Mouse (Mus musculus): Measurements from ENCODE around the gene Cdk4. TPM values are rescaled to one million over a fixed set of nuclear protein-coding genes. Genes with fewer than 3 reads are reported as not detected.

Gene Cdk4
- polyA plus RNA-seq, 1 experiment from 2014 or later, result 2,431 TPM

GRCm38 (mm10) chr10:127092742-127093141 is 29.4 kb downstream of the Cdk4 start:
- Histone ChIP-seq H3K4me2 (no peak overlapping the region), H3K27me3 (peaks cover 60% of the 10 kb centered on the region), H3K9ac (no peak overlapping the region), H3K4me1 (peaks cover 19% of the 10 kb centered on the region), H3K27ac (no peak overlapping the region), H3K36me3 (replicated peaks) (peaks cover 31% of the 10 kb centered on the region), H3K9me3 (no peaks in the 10 kb centered on the region), H3K4me3 (replicated peaks) (no peak overlapping the region)
- ATAC-seq (ENCODE audit: low FRiP score), result no peak
- WGBS, result 57% methylated on average over 4 of the region's 4 CpGs

GRCm38 (mm10) chr10:127094382-127094802 is 31.1 kb downstream of the Cdk4 start:
- peaks cover 46% of the 10 kb centered on the region for H3K36me3 ChIP-seq (replicated peaks)
- 51% methylated on average over 7 of the region's 7 CpGs for WGBS
- no peak overlapping the region for H3K4me3 ChIP-seq (replicated peaks)
- no peak overlapping the region for H3K27ac ChIP-seq
- peaks cover 45% of the 10 kb centered on the region for H3K27me3 ChIP-seq
- H3K4me2 ChIP-seq, result no peak overlapping the region
- no peak overlapping the region for H3K9ac ChIP-seq
- ATAC-seq (ENCODE audit: low FRiP score), result no peak
- no peaks in the 10 kb centered on the region for H3K9me3 ChIP-seq
- peaks cover 19% of the 10 kb centered on the region for H3K4me1 ChIP-seq

DNA sequence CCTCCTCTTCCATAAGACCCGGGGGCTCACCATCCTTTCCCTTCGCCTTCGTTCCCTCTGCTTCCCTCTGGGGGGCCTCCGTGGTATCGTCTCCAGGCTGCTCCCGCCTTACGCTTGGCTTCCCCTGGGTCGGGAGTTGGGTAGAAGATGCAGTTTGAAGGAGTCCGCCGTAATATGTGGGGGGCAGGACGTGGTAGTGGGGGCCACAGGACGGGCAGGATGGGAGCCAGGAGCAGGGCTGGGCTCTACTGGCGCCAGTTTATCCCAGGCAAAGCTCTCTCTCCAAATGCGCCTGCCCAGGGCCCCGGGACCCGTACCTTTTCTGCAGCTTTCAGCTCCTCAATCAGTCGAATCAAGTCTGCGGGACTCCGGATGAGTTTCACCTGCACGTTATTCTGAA is 35.2 kb downstream of the Cdk4 start:
- 82% methylated on average over 20 of the region's 20 CpGs for WGBS
- Histone ChIP-seq H3K36me3 (replicated peaks) (peaks cover 57% of the 10 kb centered on the region), H3K9ac (no peak overlapping the region), H3K27ac (no peak overlapping the region), H3K27me3 (peaks cover 4% of the 10 kb centered on the region; the same call in 1 of the 2 replicates), H3K9me3 (no peaks in the 10 kb centered on the region), H3K4me1 (peaks cover 4% of the 10 kb centered on the region; the same call in 1 of the 2 replicates), H3K4me3 (replicated peaks) (no peak overlapping the region), H3K4me2 (no peak overlapping the region)
- no peak for ATAC-seq (ENCODE audit: low FRiP score)

DNA sequence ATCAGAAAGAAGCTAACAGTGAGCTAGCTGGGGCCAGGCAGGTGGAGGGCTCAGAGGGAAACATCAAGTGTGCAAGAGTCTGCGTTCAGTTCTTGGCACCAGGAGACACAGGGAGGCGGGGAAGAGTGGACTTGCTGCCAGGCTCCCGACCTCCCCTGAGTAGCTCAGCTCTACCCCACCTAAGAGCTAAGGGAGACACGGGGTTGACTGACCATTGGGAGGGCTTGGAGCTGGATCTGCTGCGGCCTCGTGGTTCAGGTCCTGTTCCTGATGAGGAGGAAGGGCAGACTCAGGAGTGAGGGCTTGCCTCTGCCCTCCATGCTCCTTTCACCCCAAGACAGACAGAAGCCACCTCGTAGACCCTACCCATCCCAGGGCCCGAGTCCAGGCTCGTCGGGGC is 35.9 kb downstream of the Cdk4 start:
- no peak overlapping the region for H3K9ac ChIP-seq
- H3K27me3 ChIP-seq, result no peaks in the 10 kb centered on the region
- H3K4me2 ChIP-seq, result no peak overlapping the region
- H3K4me1 ChIP-seq, result peaks cover 4% of the 10 kb centered on the region; the same call in 1 of the 2 replicates
- no peak overlapping the region for H3K27ac ChIP-seq
- peaks cover 57% of the 10 kb centered on the region for H3K36me3 ChIP-seq (replicated peaks)
- no peak overlapping the region for H3K4me3 ChIP-seq (replicated peaks)
- 90% methylated on average over 10 of the region's 10 CpGs for WGBS
- ATAC-seq (ENCODE audit: low FRiP score), result no peak
- H3K9me3 ChIP-seq, result no peaks in the 10 kb centered on the region

DNA sequence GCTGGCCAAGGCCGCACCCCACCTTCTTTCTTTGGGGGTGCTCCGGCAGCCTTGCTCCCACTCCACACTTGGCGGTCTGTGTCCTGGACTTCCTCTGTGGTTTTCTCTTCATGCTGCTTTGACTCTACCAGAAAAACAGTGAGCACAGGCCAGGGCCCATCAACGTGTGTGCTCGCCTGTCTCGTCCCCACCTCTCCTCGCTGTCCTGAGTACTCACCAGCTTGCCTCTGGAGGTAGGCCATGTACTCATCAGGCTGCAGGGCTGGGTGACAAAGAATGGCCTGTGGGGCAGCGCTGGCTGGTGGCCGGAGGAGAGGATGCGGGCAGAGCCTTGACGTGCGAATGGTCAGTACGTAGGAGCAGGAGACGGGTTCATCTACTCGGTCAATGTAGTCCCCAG is 36.5 kb downstream of the Cdk4 start:
- 95% methylated on average over 15 of the region's 15 CpGs for WGBS
- H3K9ac ChIP-seq, result no peak overlapping the region

DNA sequence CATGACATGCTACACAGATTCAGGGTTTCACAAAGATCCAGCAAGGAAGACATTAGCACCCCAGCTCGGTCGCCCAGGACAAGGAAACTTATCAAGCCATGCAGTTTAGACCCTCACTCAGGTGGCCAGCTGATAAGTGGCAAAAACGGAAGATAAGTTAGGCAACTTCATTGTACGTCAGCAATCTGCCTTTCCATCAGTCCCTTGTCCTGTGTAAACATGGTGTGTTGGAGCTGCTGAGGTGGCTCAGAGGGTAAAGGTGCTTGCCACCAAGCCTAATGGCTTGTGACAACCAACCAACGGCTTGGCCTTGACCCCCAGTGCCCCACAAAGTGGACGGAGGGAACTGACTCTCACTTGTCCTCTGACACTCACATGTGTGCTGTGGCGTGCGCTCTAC is 37.1 kb downstream of the Cdk4 start:
- Histone ChIP-seq H3K4me1 (no peaks in the 10 kb centered on the region), H3K27ac (no peak overlapping the region), H3K4me3 (replicated peaks) (no peak overlapping the region), H3K27me3 (no peaks in the 10 kb centered on the region), H3K9ac (no peak overlapping the region), H3K9me3 (no peaks in the 10 kb centered on the region), H3K4me2 (no peak overlapping the region), H3K36me3 (replicated peaks) (peaks cover 55% of the 10 kb centered on the region)
- no peak for ATAC-seq (ENCODE audit: low FRiP score)
- 90% methylated on average over 8 of the region's 8 CpGs for WGBS

More for the DNA sequence above, 36.5 kb downstream of the Cdk4 start:
- no peaks in the 10 kb centered on the region for H3K4me1 ChIP-seq
- H3K27ac ChIP-seq, result no peak overlapping the region
- H3K4me3 ChIP-seq (replicated peaks), result no peak overlapping the region
- H3K27me3 ChIP-seq, result no peaks in the 10 kb centered on the region
- H3K4me2 ChIP-seq, result no peak overlapping the region
- peaks cover 58% of the 10 kb centered on the region for H3K36me3 ChIP-seq (replicated peaks)
- H3K9me3 ChIP-seq, result no peaks in the 10 kb centered on the region
- no peak for ATAC-seq (ENCODE audit: low FRiP score)

DNA sequence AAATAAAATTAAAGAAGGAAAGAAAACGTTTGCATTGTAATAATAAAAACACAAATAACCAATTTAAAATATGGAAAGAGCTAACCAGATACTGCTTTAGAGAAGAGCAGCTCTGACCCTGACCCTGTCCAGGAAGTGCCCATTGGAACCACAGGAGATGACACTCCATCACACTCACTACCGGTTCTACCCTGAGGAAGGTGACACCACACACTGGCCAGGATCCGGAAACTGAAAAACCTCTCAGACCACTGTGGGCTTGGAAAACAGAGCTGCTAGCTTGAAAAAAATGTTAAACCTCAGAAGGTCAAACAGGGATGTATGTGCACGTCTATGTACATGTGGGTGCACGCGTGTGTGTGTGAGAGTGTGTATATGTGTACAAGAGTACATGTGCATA is 37.8 kb downstream of the Cdk4 start:
- Histone ChIP-seq H3K36me3 (replicated peaks) (peaks cover 50% of the 10 kb centered on the region), H3K27ac (no peak overlapping the region), H3K9ac (no peak overlapping the region), H3K4me2 (no peak overlapping the region), H3K9me3 (no peaks in the 10 kb centered on the region), H3K27me3 (no peaks in the 10 kb centered on the region), H3K4me1 (no peaks in the 10 kb centered on the region), H3K4me3 (replicated peaks) (no peak overlapping the region)
- 87% methylated on average over 6 of the region's 6 CpGs for WGBS
- ATAC-seq (ENCODE audit: low FRiP score), result no peak

GRCm38 (mm10) chr10:127103631-127104030 is 40.3 kb downstream of the Cdk4 start:
- H3K4me3 ChIP-seq (replicated peaks), result no peak overlapping the region
- peaks cover 40% of the 10 kb centered on the region for H3K36me3 ChIP-seq (replicated peaks)
- H3K27me3 ChIP-seq, result no peaks in the 10 kb centered on the region
- no peak overlapping the region for H3K9ac ChIP-seq
- ATAC-seq (ENCODE audit: low FRiP score), result no peak
- H3K4me1 ChIP-seq, result no peaks in the 10 kb centered on the region
- H3K27ac ChIP-seq, result no peak overlapping the region
- WGBS, result 86% methylated on average over 7 of the region's 7 CpGs
- H3K9me3 ChIP-seq, result no peaks in the 10 kb centered on the region
- no peak overlapping the region for H3K4me2 ChIP-seq

GRCm38 (mm10) chr10:127107563-127108261 is 44.4 kb downstream of the Cdk4 start:
- no peak for ATAC-seq (ENCODE audit: low FRiP score)
- H3K27me3 ChIP-seq, result no peaks in the 10 kb centered on the region
- H3K27ac ChIP-seq, result no peak overlapping the region
- H3K4me1 ChIP-seq, result no peaks in the 10 kb centered on the region
- no peaks in the 10 kb centered on the region for H3K9me3 ChIP-seq
- no peak overlapping the region for H3K4me2 ChIP-seq
- H3K4me3 ChIP-seq (replicated peaks), result no peak overlapping the region
- peaks cover 21% of the 10 kb centered on the region for H3K36me3 ChIP-seq (replicated peaks)
- no peak overlapping the region for H3K9ac ChIP-seq
- WGBS, result 90% methylated on average over 16 of the region's 16 CpGs

DNA sequence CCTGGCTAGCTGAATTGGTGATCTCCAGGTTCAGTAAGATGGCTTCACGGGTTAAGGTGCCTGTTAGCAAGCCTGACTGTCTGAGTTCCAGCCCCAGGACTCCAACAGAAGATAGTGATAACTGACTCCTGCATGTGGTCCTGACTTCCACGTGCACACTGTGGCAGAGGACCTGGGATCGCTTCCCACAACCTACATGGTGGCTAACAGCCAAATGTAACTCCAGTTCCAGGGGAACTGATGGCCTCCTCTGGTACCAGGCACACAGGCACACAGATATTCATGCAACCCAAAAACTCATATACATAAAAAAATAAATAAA is 44.9 kb downstream of the Cdk4 start:
- Histone ChIP-seq H3K27me3 (no peaks in the 10 kb centered on the region), H3K9me3 (no peaks in the 10 kb centered on the region), H3K4me2 (no peak overlapping the region), H3K36me3 (replicated peaks) (peaks cover 26% of the 10 kb centered on the region), H3K4me1 (no peaks in the 10 kb centered on the region), H3K9ac (no peak overlapping the region), H3K27ac (no peak overlapping the region), H3K4me3 (replicated peaks) (no peak overlapping the region)
- 81% methylated on average over 3 of the region's 3 CpGs for WGBS
- ATAC-seq (ENCODE audit: low FRiP score), result no peak

DNA sequence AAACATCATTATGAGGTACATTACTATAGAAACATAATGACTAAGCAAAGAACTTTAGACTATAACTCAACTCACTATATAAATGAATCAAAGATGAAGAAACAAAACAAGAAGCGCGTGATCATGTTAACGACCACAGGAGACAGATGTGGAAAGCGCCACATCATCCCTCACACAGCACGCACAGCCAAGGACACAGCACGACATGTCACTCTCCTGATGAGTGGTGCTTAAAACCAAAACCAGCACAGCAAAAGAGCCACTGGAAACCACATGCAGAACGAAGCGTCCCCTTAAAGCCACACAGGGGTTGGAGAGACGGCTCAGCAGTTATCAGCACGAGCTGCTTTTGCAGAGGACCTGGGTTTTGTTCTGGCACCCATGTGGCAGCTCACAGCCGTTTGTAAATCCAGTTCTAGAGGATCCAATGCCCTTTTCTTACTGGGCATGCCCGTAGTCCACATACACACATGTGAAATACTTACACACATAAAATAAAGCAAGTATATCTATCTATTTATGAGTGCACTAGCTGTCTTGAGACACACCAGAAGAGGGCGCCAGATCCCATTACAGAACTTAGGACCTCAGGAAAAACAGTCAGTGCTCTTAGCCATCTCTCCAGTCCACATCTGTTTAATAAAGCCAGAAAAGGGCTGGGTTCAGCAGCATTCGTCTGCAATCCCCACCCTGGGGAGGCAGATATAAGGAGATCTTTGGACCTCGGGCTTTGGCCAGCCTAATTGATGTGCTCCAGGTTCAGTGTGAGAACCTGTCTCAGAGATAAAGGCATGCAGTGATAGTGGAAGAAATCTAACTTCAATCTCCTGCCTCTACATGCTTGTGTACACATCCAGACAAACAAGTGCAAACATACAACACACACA is 47.9 kb downstream of the Cdk4 start:
- Histone ChIP-seq H3K27me3 (no peaks in the 10 kb centered on the region), H3K9ac (no peak overlapping the region), H3K27ac (no peak overlapping the region), H3K36me3 (replicated peaks) (peaks cover 32% of the 10 kb centered on the region), H3K4me3 (replicated peaks) (no peak overlapping the region), H3K4me1 (no peaks in the 10 kb centered on the region), H3K4me2 (no peak overlapping the region), H3K9me3 (no peaks in the 10 kb centered on the region)
- no peak for ATAC-seq (ENCODE audit: low FRiP score)
- 88% methylated on average over 15 of the region's 15 CpGs for WGBS

DNA sequence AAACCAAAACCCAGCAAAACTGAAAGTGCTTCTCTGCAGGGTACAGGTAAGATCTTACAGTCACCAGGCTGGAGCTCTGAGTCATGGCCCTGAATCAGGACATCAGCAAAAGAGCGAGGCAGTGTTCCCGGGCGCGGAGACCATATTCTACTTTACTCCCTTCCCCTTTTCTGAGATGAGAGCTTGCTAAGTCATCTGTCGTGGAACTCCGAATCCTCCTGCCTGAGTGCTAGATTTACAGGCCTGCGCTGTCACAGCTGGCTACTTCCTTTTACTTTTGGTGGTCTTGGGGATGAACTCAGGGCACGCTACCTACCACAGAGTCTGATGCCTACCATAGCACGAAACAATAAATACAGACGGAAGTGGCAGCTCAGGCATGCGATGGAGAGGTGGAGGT is 51.1 kb downstream of the Cdk4 start:
- no peak overlapping the region for H3K4me2 ChIP-seq
- ATAC-seq (ENCODE audit: low FRiP score), result no peak
- 94% methylated on average over 11 of the region's 11 CpGs for WGBS
- H3K4me1 ChIP-seq, result no peaks in the 10 kb centered on the region
- H3K9ac ChIP-seq, result no peak overlapping the region
- H3K27me3 ChIP-seq, result no peaks in the 10 kb centered on the region
- H3K27ac ChIP-seq, result no peak overlapping the region
- no peak overlapping the region for H3K4me3 ChIP-seq (replicated peaks)
- H3K36me3 ChIP-seq (replicated peaks), result peaks cover 47% of the 10 kb centered on the region
- no peaks in the 10 kb centered on the region for H3K9me3 ChIP-seq

GRCm38 (mm10) chr10:127115068-127115467 is 51.7 kb downstream of the Cdk4 start:
- Histone ChIP-seq H3K4me3 (replicated peaks) (no peak overlapping the region), H3K27ac (no peak overlapping the region), H3K27me3 (no peaks in the 10 kb centered on the region), H3K9ac (no peak overlapping the region), H3K4me2 (no peak overlapping the region), H3K4me1 (peaks cover 4% of the 10 kb centered on the region), H3K9me3 (no peaks in the 10 kb centered on the region), H3K36me3 (replicated peaks) (peaks cover 48% of the 10 kb centered on the region)
- ATAC-seq (ENCODE audit: low FRiP score), result no peak
- 85% methylated on average over 2 of the region's 2 CpGs for WGBS

Data from forebrain, embryonic 12.5 days (tissue).